Mouse (Mus musculus) WW6 (cell line): ENCODE data around the gene 9130213A22Rik.
"Not testable (repeated sequence)": the region's sequence is repeated elsewhere in the genome, so short reads cannot be mapped to it uniquely, and the experiment has no call there.

Experiments used
- DNase-seq: peaks from one replicate; pipeline ENCODE4 v3.0.0-alpha.2; 2013; ENCODE audit warnings: low read depth, low spot score

The 9130213A22Rik gene

GRCm38 (mm10) chr11:69093856-69094255 lies 28.5 kb downstream of the 9130213A22Rik start:
- DNase-seq, result not testable (repeated sequence)

GRCm38 (mm10) chr11:69092871-69093270 lies 29.5 kb downstream of the 9130213A22Rik start:
- DNase-seq, result no peak

GRCm38 (mm10) chr11:69092386-69092751 lies 30.0 kb downstream of the 9130213A22Rik start:
- DNase-seq, result no peak

- no peak for DNase-seq
Measured at GRCm38 (mm10) chr11:69091566-69092385, 30.6 kb downstream of the 9130213A22Rik start.

- DNase-seq, result no peak
Measured at GRCm38 (mm10) chr11:69090367-69090766, 32.0 kb downstream of the 9130213A22Rik start.

- no peak for DNase-seq
Measured at GRCm38 (mm10) chr11:69089616-69090290, 32.6 kb downstream of the 9130213A22Rik start.

GRCm38 (mm10) chr11:69088856-69089615 lies 33.4 kb downstream of the 9130213A22Rik start:
- DNase-seq, result no peak

GRCm38 (mm10) chr11:69088103-69088855 lies 34.1 kb downstream of the 9130213A22Rik start, which contains the start of gene Vamp2:
Gene Vamp2 (plus strand): TSS chr11:69088490.
- no peak for DNase-seq

GRCm38 (mm10) chr11:69087597-69087996 lies 34.8 kb downstream of the 9130213A22Rik start:
- DNase-seq, result no peak

GRCm38 (mm10) chr11:69087082-69087481 lies 35.3 kb downstream of the 9130213A22Rik start:
- no peak for DNase-seq

- no peak for DNase-seq
Measured at GRCm38 (mm10) chr11:69086390-69086789, 36.0 kb downstream of the 9130213A22Rik start.

GRCm38 (mm10) chr11:69085608-69086007 lies 36.8 kb downstream of the 9130213A22Rik start:
- DNase-seq, result no peak

- DNase-seq, result no peak
Measured at GRCm38 (mm10) chr11:69081613-69082012, 40.8 kb downstream of the 9130213A22Rik start.

- DNase-seq, result no peak
Measured at GRCm38 (mm10) chr11:69080855-69081222, 41.5 kb downstream of the 9130213A22Rik start.

- DNase-seq, result no peak
Measured at GRCm38 (mm10) chr11:69080102-69080854, 42.1 kb downstream of the 9130213A22Rik start.

GRCm38 (mm10) chr11:69078805-69079438 lies 43.5 kb downstream of the 9130213A22Rik start:
- DNase-seq, result no peak

GRCm38 (mm10) chr11:69078041-69078440 lies 44.3 kb downstream of the 9130213A22Rik start:
- no peak for DNase-seq

GRCm38 (mm10) chr11:69077316-69077715 lies 45.1 kb downstream of the 9130213A22Rik start:
- DNase-seq, result no peak

GRCm38 (mm10) chr11:69076572-69076971 lies 45.8 kb downstream of the 9130213A22Rik start:
- no peak for DNase-seq
